Mouse (Mus musculus): ENCODE results near the gene Psors1c2.
A peak's percentile ranks its signal among the peaks of the same experiment; 100 is the strongest.

- TF ChIP-seq POLR2A (IDR thresholded peaks at IDR 0.05; ENCODE audit: borderline replicate concordance, extremely low read depth, insufficient read depth, insufficient read length, poor library complexity, severe bottlenecking), result no peak
- peak; percentile 81 for TF ChIP-seq CTCF (IDR thresholded peaks at IDR 0.05; ENCODE audit: borderline replicate concordance, extremely low read depth, insufficient read depth, insufficient read length)
Observed at GRCm38 (mm10) chr17:35544680-35545079, 11.7 kb downstream of the Psors1c2 start.

Data from brain, embryonic 14.5 days (tissue).